Mouse (Mus musculus) neural tube, embryonic 13.5 days (tissue): ENCODE results near the gene Ift46. TPM values are rescaled to one million over a fixed set of nuclear protein-coding genes. Genes with fewer than 3 reads are reported as not detected.

ENCODE experiments used
- ATAC-seq: fragments of 200-750 bp; cut with Nextera tagmentation; 2 replicates; pipeline ENCODE4 v1.8.0; 2017; ENCODE audit warnings: low read depth, mild to moderate bottlenecking, moderate TSS enrichment, moderate library complexity
- H3K27ac ChIP-seq: fragments of 300-500 bp; sonication (generic); replicated peaks from 2 replicates; pipeline ENCODE4 v1.5.1; 2015; ENCODE audit warnings: moderate library complexity, mild to moderate bottlenecking, inconsistent platforms
- H3K27me3 ChIP-seq: fragments of 300-500 bp; sonication (generic); 2 replicates; pipeline ENCODE4 v1.6.1; 2015; ENCODE audit warnings: mild to moderate bottlenecking, inconsistent platforms
- H3K36me3 ChIP-seq: fragments of 300-500 bp; sonication (generic); 2 replicates; pipeline ENCODE4 v1.6.1; 2015; ENCODE audit warnings: mild to moderate bottlenecking, inconsistent platforms
- H3K4me1 ChIP-seq: fragments of 300-500 bp; sonication (generic); replicated peaks from 2 replicates; pipeline ENCODE4 v1.6.1; 2015; ENCODE audit warnings: inconsistent platforms
- H3K4me2 ChIP-seq: fragments of 300-500 bp; sonication (generic); 2 replicates; pipeline ENCODE4 v1.6.1; 2015; ENCODE audit warnings: inconsistent platforms, mild to moderate bottlenecking, moderate library complexity
- H3K4me3 ChIP-seq: fragments of 300-500 bp; sonication (generic); 2 replicates; pipeline ENCODE4 v1.5.1; 2015; ENCODE audit warnings: mild to moderate bottlenecking, inconsistent platforms
- H3K9ac ChIP-seq: fragments of 300-500 bp; sonication (generic); 2 replicates; pipeline ENCODE4 v1.6.1; 2015; ENCODE audit warnings: moderate library complexity, mild to moderate bottlenecking, inconsistent platforms
- H3K9me3 ChIP-seq: fragments of 300-500 bp; sonication (generic); 2 replicates; pipeline ENCODE4 v1.6.1; 2016; ENCODE audit warnings: inconsistent platforms
- WGBS: fragments of 180-500 bp; shearing (Covaris S2); methylation state at CpG from one replicate; pipeline ENCODE4 v1.1.7; 2015; 5-methylcytosine and 5-hydroxymethylcytosine counted together
- polyA plus RNA-seq: library from polyadenylated mRNA; unstranded; fragments of >200 nt; fragmentation: Nextera tagmentation; extraction: Ambion mirVana; gene quantifications from 2 replicates; pipeline ENCODE4 v1.2.1, GENCODE M21; 2015

The Ift46 gene
- polyA plus RNA-seq, 1 experiment from 2014 or later, result 174 TPM

- H3K4me3 ChIP-seq, result no peak overlapping the region
- H3K27ac ChIP-seq, result no peak overlapping the region
- no peaks in the 10 kb centered on the region for H3K4me1 ChIP-seq
- no peaks in the 10 kb centered on the region for H3K27me3 ChIP-seq
- ATAC-seq, result no peak
- H3K9ac ChIP-seq, result no peak overlapping the region
- H3K9me3 ChIP-seq, result no peaks in the 10 kb centered on the region
- WGBS, result 93% methylated on average over 7 of the region's 7 CpGs
- peaks cover 96% of the 10 kb centered on the region for H3K36me3 ChIP-seq
- no peak overlapping the region for H3K4me2 ChIP-seq
Observed at GRCm38 (mm10) chr9:44826660-44827059, 59.0 kb downstream of the Ift46 start.

GRCm38 (mm10) chr9:44828944-44829343, 61.2 kb downstream of the Ift46 start:
- Histone ChIP-seq H3K9ac (no peak overlapping the region), H3K4me3 (no peak overlapping the region), H3K4me2 (no peak overlapping the region), H3K27me3 (no peaks in the 10 kb centered on the region), H3K27ac (no peak overlapping the region), H3K4me1 (no peaks in the 10 kb centered on the region), H3K9me3 (no peaks in the 10 kb centered on the region), H3K36me3 (peaks cover 95% of the 10 kb centered on the region)
- WGBS, result 95% methylated on average over 11 of the region's 11 CpGs
- ATAC-seq, result no peak

- no peak overlapping the region for H3K4me3 ChIP-seq
- H3K36me3 ChIP-seq, result peaks cover 95% of the 10 kb centered on the region
- WGBS, result 83% methylated on average over 2 of the region's 2 CpGs
- no peaks in the 10 kb centered on the region for H3K9me3 ChIP-seq
- ATAC-seq, result no peak
- H3K4me2 ChIP-seq, result no peak overlapping the region
- no peaks in the 10 kb centered on the region for H3K4me1 ChIP-seq
- H3K27ac ChIP-seq, result no peak overlapping the region
- H3K27me3 ChIP-seq, result no peaks in the 10 kb centered on the region
- no peak overlapping the region for H3K9ac ChIP-seq
Observed at GRCm38 (mm10) chr9:44830506-44830905, 62.8 kb downstream of the Ift46 start.

DNA sequence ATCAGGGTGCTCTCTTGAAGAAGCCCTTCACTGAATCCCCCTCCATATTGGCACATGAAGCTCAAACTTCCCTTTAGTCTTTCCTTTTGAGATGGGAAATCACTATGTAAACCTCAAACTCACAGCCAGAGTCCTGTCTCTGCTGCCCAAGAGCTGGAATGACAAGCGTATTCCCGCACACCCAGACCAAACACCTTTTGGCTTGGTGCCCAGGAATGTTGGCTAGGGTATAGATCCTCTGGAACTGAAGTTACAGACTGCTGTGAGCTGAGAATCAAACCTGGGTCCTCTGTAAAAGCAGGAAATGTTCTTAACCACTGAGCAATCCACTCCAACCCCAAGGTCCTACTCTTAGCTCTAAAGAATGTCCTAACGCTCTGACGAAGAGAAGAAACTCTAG, 64.6 kb downstream of the Ift46 start:
- Histone ChIP-seq H3K27ac (no peak overlapping the region), H3K4me3 (no peak overlapping the region), H3K27me3 (no peaks in the 10 kb centered on the region), H3K4me2 (no peak overlapping the region), H3K9ac (no peak overlapping the region), H3K9me3 (no peaks in the 10 kb centered on the region), H3K36me3 (peaks cover 92% of the 10 kb centered on the region), H3K4me1 (no peaks in the 10 kb centered on the region)
- no peak for ATAC-seq
- WGBS, result 86% methylated on average over 4 of the region's 4 CpGs

DNA sequence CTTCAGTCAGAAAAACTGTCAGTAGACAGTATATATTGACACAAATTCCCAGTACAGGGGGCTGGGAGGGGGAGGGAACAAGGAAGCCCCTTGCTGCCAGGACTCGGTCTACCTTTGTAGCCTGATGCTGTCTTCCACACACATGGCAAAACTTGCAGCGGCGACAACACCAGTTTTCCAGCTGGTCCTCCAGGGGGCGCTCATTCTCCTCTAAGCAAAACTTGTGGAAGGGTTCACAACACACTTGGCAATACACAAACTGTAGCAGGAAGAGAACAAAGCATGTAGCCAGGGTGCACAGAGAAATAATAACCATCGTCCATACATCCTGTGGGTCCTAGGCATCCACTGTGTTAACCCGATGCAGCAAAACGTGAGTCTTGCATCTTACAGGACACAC, 68.7 kb downstream of the Ift46 start:
- no peak for ATAC-seq
- H3K4me2 ChIP-seq, result no peak overlapping the region
- no peaks in the 10 kb centered on the region for H3K9me3 ChIP-seq
- no peak overlapping the region for H3K27ac ChIP-seq
- H3K36me3 ChIP-seq, result peaks cover 88% of the 10 kb centered on the region
- no peaks in the 10 kb centered on the region for H3K4me1 ChIP-seq
- WGBS, result 49% methylated on average over 7 of the region's 7 CpGs
- no peaks in the 10 kb centered on the region for H3K27me3 ChIP-seq
- no peak overlapping the region for H3K9ac ChIP-seq
- no peak overlapping the region for H3K4me3 ChIP-seq

DNA sequence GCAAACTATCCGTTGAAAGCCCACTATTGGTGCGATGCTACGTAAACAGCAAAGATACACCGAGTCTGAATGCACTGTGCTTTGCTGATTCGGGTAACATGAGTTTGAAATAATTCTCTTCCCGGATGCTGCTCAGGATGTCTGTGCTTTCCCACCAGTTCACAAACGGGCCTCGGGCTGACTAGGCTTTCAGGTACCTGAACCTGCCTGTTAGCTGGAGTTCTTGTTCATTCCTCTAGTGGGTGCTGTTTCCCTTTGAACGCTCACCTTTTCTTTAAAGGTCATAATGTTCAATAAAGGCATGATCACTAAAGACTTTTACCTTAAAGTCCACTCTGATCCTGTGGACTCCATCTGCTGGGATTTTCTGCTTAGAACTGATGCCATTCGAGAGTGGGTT, 73.5 kb downstream of the Ift46 start:
- Histone ChIP-seq H3K36me3 (peaks cover 90% of the 10 kb centered on the region), H3K9me3 (no peaks in the 10 kb centered on the region), H3K27me3 (no peaks in the 10 kb centered on the region), H3K4me2 (no peak overlapping the region), H3K4me3 (no peak overlapping the region), H3K9ac (no peak overlapping the region), H3K4me1 (no peaks in the 10 kb centered on the region), H3K27ac (no peak overlapping the region)
- no peak for ATAC-seq
- 93% methylated on average over 10 of the region's 10 CpGs for WGBS

Other genes with a start within 250 kb of the Ift46 start
- not detected in 2 replicates for gene Cxcr5, start 206.0 kb upstream of the Ift46 start, polyA plus RNA-seq
- 15.7 and 17.9 TPM in 2 replicates for gene Ddx6, start 163.0 kb upstream of the Ift46 start, polyA plus RNA-seq
- not detected in 2 replicates for gene Treh, start 94.7 kb upstream of the Ift46 start, polyA plus RNA-seq
- 42.5 and 43.7 TPM in 2 replicates for gene Phldb1, start 32.7 kb upstream of the Ift46 start, polyA plus RNA-seq
- gene Arcn1, start 63 bp upstream of the Ift46 start, polyA plus RNA-seq, result 147 and 168 TPM in 2 replicates
- 13.8 and 14.1 TPM in 2 replicates for gene Tmem25, start 31.4 kb downstream of the Ift46 start, polyA plus RNA-seq
- gene Ttc36, start 35.2 kb downstream of the Ift46 start, polyA plus RNA-seq, result not detected in 2 replicates
- gene Kmt2a, start 113.4 kb downstream of the Ift46 start, polyA plus RNA-seq, result 20.9 and 25.0 TPM in 2 replicates
- 725 and 838 TPM in 2 replicates for gene Atp5l, start 152.8 kb downstream of the Ift46 start, polyA plus RNA-seq
- 38.1 and 39.8 TPM in 2 replicates for gene Ube4a, start 197.7 kb downstream of the Ift46 start, polyA plus RNA-seq
- not detected in 2 replicates for gene Cd3g, start 212.5 kb downstream of the Ift46 start, polyA plus RNA-seq
- gene Cd3d, start 213.9 kb downstream of the Ift46 start, polyA plus RNA-seq, result not detected in 2 replicates
- gene Cd3e, start 241.7 kb downstream of the Ift46 start, polyA plus RNA-seq, result 0.32 TPM in 1 of 2 replicates, not detected in the other